Mouse (Mus musculus): ENCODE data around the gene Mfsd10.
"Not testable (repeated sequence)": the region's sequence is repeated elsewhere in the genome, so short reads cannot be mapped to it uniquely, and the experiment has no call there.

Mfsd10 gene

GRCm38 (mm10) chr5:34635665-34636192, 1.3 kb downstream of the Mfsd10 start:
- Histone ChIP-seq H3K27me3 (ENCODE audit: control insufficient read depth, insufficient read depth, low read length, poor library complexity, severe bottlenecking) (no peaks in the 10 kb centered on the region), H3K36me3 (ENCODE audit: control insufficient read depth, insufficient read depth, low read length, poor library complexity, severe bottlenecking) (peaks cover 3% of the 10 kb centered on the region; the same call in 1 of the 2 replicates)
- no peak for DNase-seq (ENCODE audit: low read depth, low spot score)

GRCm38 (mm10) chr5:34634746-34635400, 2.1 kb downstream of the Mfsd10 start:
- H3K27me3 ChIP-seq (ENCODE audit: control insufficient read depth, insufficient read depth, low read length, poor library complexity, severe bottlenecking), result no peaks in the 10 kb centered on the region
- peaks cover 3% of the 10 kb centered on the region; the same call in 1 of the 2 replicates for H3K36me3 ChIP-seq (ENCODE audit: control insufficient read depth, insufficient read depth, low read length, poor library complexity, severe bottlenecking)
- DNase-seq (ENCODE audit: low read depth, low spot score), result peak; percentile 63

GRCm38 (mm10) chr5:34633641-34634040, 3.4 kb downstream of the Mfsd10 start:
- Histone ChIP-seq H3K27me3 (ENCODE audit: control insufficient read depth, insufficient read depth, low read length, poor library complexity, severe bottlenecking) (no peaks in the 10 kb centered on the region), H3K36me3 (ENCODE audit: control insufficient read depth, insufficient read depth, low read length, poor library complexity, severe bottlenecking) (peaks cover 3% of the 10 kb centered on the region; the same call in 1 of the 2 replicates)
- DNase-seq (ENCODE audit: low read depth, low spot score), result no peak

- Histone ChIP-seq H3K27me3 (ENCODE audit: control insufficient read depth, insufficient read depth, low read length, poor library complexity, severe bottlenecking) (no peaks in the 10 kb centered on the region), H3K36me3 (ENCODE audit: control insufficient read depth, insufficient read depth, low read length, poor library complexity, severe bottlenecking) (peaks cover 3% of the 10 kb centered on the region; the same call in 1 of the 2 replicates)
- no peak for DNase-seq (ENCODE audit: low read depth, low spot score)
These were observed 4.0 kb downstream of the Mfsd10 start for GRCm38 (mm10) chr5:34632996-34633395.

- Histone ChIP-seq H3K36me3 (ENCODE audit: control insufficient read depth, insufficient read depth, low read length, poor library complexity, severe bottlenecking) (peaks cover 18% of the 10 kb centered on the region), H3K27me3 (ENCODE audit: control insufficient read depth, insufficient read depth, low read length, poor library complexity, severe bottlenecking) (no peaks in the 10 kb centered on the region)
- DNase-seq (ENCODE audit: low read depth, low spot score), result no peak
These were observed 27.0 kb downstream of the Mfsd10 start for GRCm38 (mm10) chr5:34609966-34610365.

- no peaks in the 10 kb centered on the region for H3K27me3 ChIP-seq (ENCODE audit: control insufficient read depth, insufficient read depth, low read length, poor library complexity, severe bottlenecking)
- no peak for DNase-seq (ENCODE audit: low read depth, low spot score)
- peaks cover 23% of the 10 kb centered on the region for H3K36me3 ChIP-seq (ENCODE audit: control insufficient read depth, insufficient read depth, low read length, poor library complexity, severe bottlenecking)
These were observed 28.8 kb downstream of the Mfsd10 start for GRCm38 (mm10) chr5:34608226-34608625.

GRCm38 (mm10) chr5:34607100-34607880, 29.7 kb downstream of the Mfsd10 start:
- Histone ChIP-seq H3K36me3 (ENCODE audit: control insufficient read depth, insufficient read depth, low read length, poor library complexity, severe bottlenecking) (peaks cover 20% of the 10 kb centered on the region), H3K27me3 (ENCODE audit: control insufficient read depth, insufficient read depth, low read length, poor library complexity, severe bottlenecking) (no peaks in the 10 kb centered on the region)
- DNase-seq (ENCODE audit: low read depth, low spot score), result peak; percentile 5

GRCm38 (mm10) chr5:34604576-34604975, 32.4 kb downstream of the Mfsd10 start:
- Histone ChIP-seq H3K27me3 (ENCODE audit: control insufficient read depth, insufficient read depth, low read length, poor library complexity, severe bottlenecking) (no peaks in the 10 kb centered on the region), H3K36me3 (ENCODE audit: control insufficient read depth, insufficient read depth, low read length, poor library complexity, severe bottlenecking) (peaks cover 15% of the 10 kb centered on the region)
- DNase-seq (ENCODE audit: low read depth, low spot score), result no peak

- peaks cover 5% of the 10 kb centered on the region for H3K36me3 ChIP-seq (ENCODE audit: control insufficient read depth, insufficient read depth, low read length, poor library complexity, severe bottlenecking)
- no peaks in the 10 kb centered on the region for H3K27me3 ChIP-seq (ENCODE audit: control insufficient read depth, insufficient read depth, low read length, poor library complexity, severe bottlenecking)
- DNase-seq (ENCODE audit: low read depth, low spot score), result no peak
These were observed 43.7 kb downstream of the Mfsd10 start for GRCm38 (mm10) chr5:34593202-34593727.

GRCm38 (mm10) chr5:34592666-34593065, 44.3 kb downstream of the Mfsd10 start:
- no peak for DNase-seq (ENCODE audit: low read depth, low spot score)
- Histone ChIP-seq H3K27me3 (ENCODE audit: control insufficient read depth, insufficient read depth, low read length, poor library complexity, severe bottlenecking) (no peaks in the 10 kb centered on the region), H3K36me3 (ENCODE audit: control insufficient read depth, insufficient read depth, low read length, poor library complexity, severe bottlenecking) (peaks cover 3% of the 10 kb centered on the region; the same call in 1 of the 2 replicates)

- DNase-seq (ENCODE audit: low read depth, low spot score); H3K27me3 ChIP-seq (ENCODE audit: control insufficient read depth, insufficient read depth, low read length, poor library complexity, severe bottlenecking): not testable (repeated sequence)
These were observed 44.8 kb downstream of the Mfsd10 start for GRCm38 (mm10) chr5:34592224-34592623.

GRCm38 (mm10) chr5:34591388-34592004, 45.5 kb downstream of the Mfsd10 start:
- H3K27me3 ChIP-seq (ENCODE audit: control insufficient read depth, insufficient read depth, low read length, poor library complexity, severe bottlenecking), result no peaks in the 10 kb centered on the region; the same call in 1 of the 2 replicates
- no peak for DNase-seq (ENCODE audit: low read depth, low spot score)
- H3K36me3 ChIP-seq (ENCODE audit: control insufficient read depth, insufficient read depth, low read length, poor library complexity, severe bottlenecking), result peaks cover 3% of the 10 kb centered on the region; the same call in 1 of the 2 replicates

More at GRCm38 (mm10) chr5:34592224-34592623, 44.8 kb downstream of the Mfsd10 start:
- not testable (repeated sequence) for H3K36me3 ChIP-seq (ENCODE audit: control insufficient read depth, insufficient read depth, low read length, poor library complexity, severe bottlenecking)

- H3K36me3 ChIP-seq (ENCODE audit: control insufficient read depth, insufficient read depth, low read length, poor library complexity, severe bottlenecking), result peaks cover 3% of the 10 kb centered on the region; the same call in 1 of the 2 replicates
- no peaks in the 10 kb centered on the region; the same call in 1 of the 2 replicates for H3K27me3 ChIP-seq (ENCODE audit: control insufficient read depth, insufficient read depth, low read length, poor library complexity, severe bottlenecking)
- DNase-seq (ENCODE audit: low read depth, low spot score), result no peak
These were observed 46.3 kb downstream of the Mfsd10 start for GRCm38 (mm10) chr5:34590702-34591101.

GRCm38 (mm10) chr5:34590059-34590458, 47.0 kb downstream of the Mfsd10 start:
- DNase-seq (ENCODE audit: low read depth, low spot score), result no peak
- no peaks in the 10 kb centered on the region; the same call in 1 of the 2 replicates for H3K27me3 ChIP-seq (ENCODE audit: control insufficient read depth, insufficient read depth, low read length, poor library complexity, severe bottlenecking)

More at GRCm38 (mm10) chr5:34590059-34590458, 47.0 kb downstream of the Mfsd10 start:
- H3K36me3 ChIP-seq (ENCODE audit: control insufficient read depth, insufficient read depth, low read length, poor library complexity, severe bottlenecking), result peaks cover 3% of the 10 kb centered on the region; the same call in 1 of the 2 replicates

Data from splenic B cell, adult 2 months (primary cell).